Mouse (Mus musculus) cerebellum, postnatal 4 days (tissue): ENCODE data around the gene Ddx31.

ENCODE experiments used
- DNase-seq, 2 experiments: peaks; one replicate each; pipeline ENCODE4 v3.0.0; 2022; ENCODE audit warnings: low spot score in 2 of 2, mixed read lengths in 1 of 2

Gene Ddx31

DNA sequence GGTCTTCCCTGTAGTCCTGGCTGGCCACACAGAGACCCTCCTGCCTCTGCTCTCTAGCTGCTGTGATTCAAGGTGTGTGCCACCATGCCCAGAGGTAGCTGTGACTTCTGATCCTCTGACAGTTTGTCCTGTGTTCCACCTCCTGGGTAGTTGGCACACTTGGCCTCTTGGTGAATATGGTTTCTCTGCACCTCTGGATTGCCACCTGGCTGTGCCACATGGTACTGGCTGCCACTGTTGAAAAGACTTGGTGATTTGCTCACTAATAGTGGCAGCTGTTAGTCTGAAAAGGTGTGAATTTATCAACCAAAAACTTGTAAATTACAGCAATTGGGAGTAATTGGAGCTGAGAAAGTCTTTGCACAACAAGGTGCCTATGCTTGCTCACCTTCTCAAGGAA lies 23.7 kb downstream of the Ddx31 start:
- DNase-seq, result no peak

DNA sequence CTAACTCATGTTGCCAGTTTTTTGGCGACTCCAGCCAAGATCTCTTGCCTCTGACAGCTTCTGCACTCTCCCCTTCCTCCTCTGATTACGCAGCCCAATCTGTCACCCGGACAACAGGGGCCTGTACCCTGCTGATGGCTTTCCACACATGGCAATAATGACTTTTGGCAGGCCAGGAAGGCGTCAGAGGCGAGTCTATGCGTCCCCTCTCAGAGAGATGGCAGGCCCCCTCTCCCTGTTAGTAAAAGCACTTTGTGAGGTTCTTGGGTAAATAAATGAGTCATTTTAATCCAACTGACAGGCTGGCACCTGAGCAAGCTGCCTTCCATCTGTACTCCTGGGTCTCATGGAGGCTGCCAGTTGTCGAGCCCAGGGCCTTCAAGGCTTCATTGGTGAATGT lies 27.3 kb downstream of the Ddx31 start:
- DNase-seq, result peak in 1 of 2 experiments; percentile 68

DNA sequence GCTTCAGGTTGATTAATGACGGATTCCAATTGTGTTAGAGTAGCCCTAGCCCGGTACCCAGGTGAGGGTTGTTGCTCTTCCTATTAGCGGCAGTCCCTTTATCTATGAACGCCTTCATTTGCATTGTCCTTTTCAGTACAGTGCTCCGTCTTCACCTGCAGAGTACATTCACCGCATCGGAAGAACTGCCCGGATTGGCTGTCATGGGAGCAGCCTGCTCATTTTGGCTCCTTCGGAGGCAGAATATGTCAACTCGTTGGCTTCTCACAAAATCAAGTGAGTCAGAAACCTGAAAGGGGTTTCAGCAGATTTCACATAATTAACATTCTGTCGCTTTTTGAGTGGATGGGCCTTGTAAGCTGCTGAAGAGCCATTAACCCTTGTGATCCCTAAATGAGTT lies 35.3 kb downstream of the Ddx31 start:
- no peak for DNase-seq

GRCm38 (mm10) chr2:28881275-28881674 lies 41.1 kb downstream of the Ddx31 start:
- DNase-seq, result peak; percentile 43 to 77

GRCm38 (mm10) chr2:28882047-28882446 lies 41.8 kb downstream of the Ddx31 start:
- no peak for DNase-seq

GRCm38 (mm10) chr2:28882826-28883485 lies 42.8 kb downstream of the Ddx31 start:
- DNase-seq, result peak in 1 of 2 experiments; percentile 24

GRCm38 (mm10) chr2:28884914-28885313 lies 44.7 kb downstream of the Ddx31 start:
- no peak for DNase-seq

GRCm38 (mm10) chr2:28892796-28893195 lies 52.6 kb downstream of the Ddx31 start:
- DNase-seq, result no peak

GRCm38 (mm10) chr2:28893526-28893925 lies 53.3 kb downstream of the Ddx31 start:
- no peak for DNase-seq

- no peak for DNase-seq
These were observed 55.7 kb downstream of the Ddx31 start for GRCm38 (mm10) chr2:28895876-28896275.

GRCm38 (mm10) chr2:28897340-28897899 lies 57.2 kb downstream of the Ddx31 start:
- DNase-seq, result no peak

DNA sequence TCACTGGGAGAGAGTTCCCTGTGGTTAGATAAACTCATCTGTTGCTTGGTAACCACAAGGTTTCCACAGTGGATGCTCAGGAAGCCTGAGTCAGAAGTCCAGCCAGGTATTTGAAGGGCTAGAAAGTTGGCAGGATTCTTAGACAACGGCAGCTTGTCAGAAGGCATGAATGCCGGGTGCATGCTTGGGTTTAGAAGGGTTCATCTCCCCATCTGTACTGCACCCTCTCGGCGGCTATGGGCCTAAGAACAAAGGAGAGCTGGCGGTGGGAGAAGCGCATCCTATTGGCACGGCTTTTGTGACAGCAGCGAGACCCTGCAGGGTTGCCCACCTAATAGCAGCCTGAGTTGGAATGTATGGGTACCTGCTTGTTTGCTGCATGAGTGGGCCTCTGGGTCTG lies 62.1 kb downstream of the Ddx31 start:
- DNase-seq, result no peak

- DNase-seq, result peak in 1 of 2 experiments; percentile 45
These were observed 63.7 kb downstream of the Ddx31 start for GRCm38 (mm10) chr2:28903871-28904270.

DNA sequence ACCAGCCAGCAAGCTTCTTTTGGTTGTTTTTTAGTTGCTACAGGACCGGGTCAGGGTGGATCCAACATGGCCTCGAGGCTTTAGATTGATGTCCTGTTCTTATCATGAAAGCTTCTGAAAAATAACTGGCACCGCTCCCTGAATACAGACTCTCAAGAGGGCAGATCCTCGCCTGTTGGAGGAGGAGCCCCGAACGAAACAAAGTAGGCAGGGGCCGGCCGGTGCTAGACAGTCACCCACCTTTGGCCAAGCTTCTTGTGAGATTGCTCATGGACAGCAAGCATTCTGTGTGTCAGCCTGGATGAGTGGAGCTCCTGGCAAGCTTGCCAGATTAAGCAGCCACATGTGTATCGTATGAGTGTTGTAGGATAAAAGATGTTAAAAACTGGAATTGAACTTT lies 64.6 kb downstream of the Ddx31 start:
- DNase-seq, result no peak

DNA sequence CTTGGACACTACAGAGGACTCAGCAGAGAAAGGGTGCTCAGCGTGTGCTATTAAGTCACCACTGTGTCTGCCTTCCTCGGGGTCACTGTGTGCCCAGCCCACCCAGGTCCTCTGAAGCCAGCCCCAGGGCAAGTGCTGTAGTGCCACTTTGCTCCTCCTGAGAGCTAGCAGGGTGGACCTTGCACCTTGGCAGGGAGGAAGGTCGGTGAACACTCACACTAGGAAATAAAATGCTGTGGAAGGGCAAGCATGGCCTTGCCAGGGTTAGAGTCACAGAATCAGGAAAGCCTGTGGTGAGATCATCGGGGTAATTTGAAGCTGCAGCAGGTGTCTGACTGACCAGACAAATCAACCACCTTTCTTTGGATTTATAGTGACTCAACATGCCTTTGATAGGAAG lies 65.4 kb downstream of the Ddx31 start:
- DNase-seq, result no peak

GRCm38 (mm10) chr2:28907691-28908388 lies 67.6 kb downstream of the Ddx31 start:
- no peak for DNase-seq

GRCm38 (mm10) chr2:28908389-28909153 lies 68.4 kb downstream of the Ddx31 start:
- DNase-seq, result peak in 1 of 2 experiments; percentile 52

DNA sequence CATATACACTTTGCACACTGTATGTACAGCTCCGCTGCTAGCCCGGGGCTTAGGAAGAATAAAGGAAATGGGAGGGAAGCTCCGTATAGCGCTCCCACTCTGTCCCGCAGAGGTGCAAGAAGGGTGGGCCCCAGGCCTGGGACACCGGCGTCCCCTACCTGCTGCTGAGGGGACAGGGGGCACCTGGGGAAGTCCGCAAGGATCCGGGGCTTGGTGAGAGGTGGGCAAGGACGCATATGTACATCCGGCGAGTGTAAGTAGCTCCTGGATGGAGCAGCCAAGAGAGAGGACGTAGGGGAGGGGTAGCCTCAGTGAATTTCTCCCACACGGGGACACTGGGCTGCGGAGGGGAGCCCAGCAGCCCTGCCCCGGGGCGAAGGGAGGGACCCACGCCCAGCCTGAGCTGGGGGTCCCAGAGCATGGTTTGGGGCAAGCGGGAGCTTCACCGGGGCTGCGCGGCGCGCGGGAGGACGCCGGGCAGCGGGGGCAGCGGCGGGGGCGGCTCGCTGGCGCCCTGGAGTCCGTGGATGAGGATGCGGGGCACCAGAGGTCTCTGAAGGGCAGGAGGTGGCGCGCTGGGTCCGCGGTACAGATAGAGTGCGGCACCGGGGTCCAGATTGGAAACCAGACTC lies 69.1 kb downstream of the Ddx31 start:
- no peak for DNase-seq

- no peak for DNase-seq
These were observed 69.9 kb downstream of the Ddx31 start for GRCm38 (mm10) chr2:28909818-28910710.

- no peak for DNase-seq
These were observed 70.7 kb downstream of the Ddx31 start for GRCm38 (mm10) chr2:28910877-28911276.
